In genomic region chr11:98849196-98849894, GRCm38 (mm10) we compare ENCODE assay signal across 10 mouse cellular contexts. TPM values are rescaled to one million over a fixed set of nuclear protein-coding genes. Genes with fewer than 3 reads are reported as not detected.
DNase-seq lines count a peak whose midpoint lies in the region; ATAC-seq and TF ChIP-seq lines count a peak whose summit lies in the region.
"Had no signal": no experiment of that assay in that cellular context is flagged by ENCODE, and none has a peak within 500 bp of the region (broad histone marks: within the 10 kb centered on the region; RNA-seq: fewer than 3 reads in every experiment).

No protein-coding gene starts in this region.

- H3K4me2 ChIP-seq in hindbrain, postnatal 0 days (ENCODE audit: low read depth, low read length): no peak overlapping the region; the same call in 1 of the 2 replicates

- H3K9me3 ChIP-seq in hindbrain, postnatal 0 days (ENCODE audit: low read length): no peaks in the 10 kb centered on the region

- DNase-seq in kidney, adult 18-20 months: peak; percentile 13
- DNase-seq in kidney, adult 9 months: no peak
- DNase-seq in embryo, embryonic 10.5 days (ENCODE audit: low spot score): peak; percentile 64
- peak; percentile 56 for DNase-seq in hindbrain, postnatal 0 days (ENCODE audit: low spot score)
- peak; percentile 46 for DNase-seq in neural tube, embryonic 10.5 days (ENCODE audit: extremely low spot score, low spot score)
- no peak for DNase-seq in cerebellum, adult 8-10 months
- no peak for DNase-seq in left cerebral cortex, adult 11 months (ENCODE audit: low spot score)
- DNase-seq in layer of hippocampus, adult 8-10 months (ENCODE audit: low spot score in 2 of 2): no peak
- DNase-seq: thymus, postnatal 25 days had no signal

- no peak overlapping the region for H3K4me3 ChIP-seq in hindbrain, postnatal 0 days (ENCODE audit: low read length)

- no peaks in the 10 kb centered on the region for H3K27me3 ChIP-seq in hindbrain, postnatal 0 days (ENCODE audit: insufficient read depth, low read length)
- H3K27me3 ChIP-seq: Patski had no signal

- no peak for ATAC-seq in hindbrain, postnatal 0 days
- ATAC-seq: Patski had no signal

- H3K27ac ChIP-seq in hindbrain, postnatal 0 days: no peak overlapping the region

- peaks cover 21% of the 10 kb centered on the region for H3K4me1 ChIP-seq in hindbrain, postnatal 0 days (ENCODE audit: insufficient read depth, low read length)

- no peak overlapping the region for H3K9ac ChIP-seq in hindbrain, postnatal 0 days (replicated peaks; ENCODE audit: low read length)

- 11% methylated on average over 19 of the region's 19 CpGs for whole genome bisulfite sequencing in hindbrain, postnatal 0 days

- 0 out of 2 replicates have a peak, but pooled peaks have one; percentile 11 for TF ChIP-seq CTCF in hindbrain, postnatal 0 days (IDR thresholded peaks at IDR 0.05; ENCODE audit: low read depth)

- peaks cover 3% of the 10 kb centered on the region; the same call in 1 of the 2 replicates for H3K36me3 ChIP-seq in hindbrain, postnatal 0 days (ENCODE audit: insufficient read depth, low read length)

RNA-seq across cellular contexts. Expression of gene Rapgefl1, which starts 12.8 kb away (rescaled TPM):
- 29.5 and 44.1 TPM in 2 replicates for total RNA-seq in hindbrain, postnatal 0 days (2014; rRNA removed)
- 11.0 TPM in 2 replicates for polyA plus RNA-seq in hindbrain, postnatal 0 days (2015; fragmentation: Nextera tagmentation; extraction: Ambion mirVana)
- 100 to 1,000 TPM; 171 to 203 (median 197) TPM for total RNA-seq in layer of hippocampus, adult 8-10 months (2022)

RNA-seq across cellular contexts. Expression of gene Wipf2, which starts 14.1 kb away (rescaled TPM):
- 8.1 and 10.4 TPM in 2 replicates for total RNA-seq in hindbrain, postnatal 0 days (2014; rRNA removed)
- 3.5 and 3.7 TPM in 2 replicates for polyA plus RNA-seq in hindbrain, postnatal 0 days (2015; fragmentation: Nextera tagmentation; extraction: Ambion mirVana)
- total RNA-seq in layer of hippocampus, adult 8-10 months (2022): 10 to 100 TPM; 69.4 to 86.8 (median 80.7) TPM

RNA-seq across cellular contexts. Expression of gene Casc3, which starts 44.6 kb away (rescaled TPM):
- 24.4 and 74.0 TPM in 2 replicates for total RNA-seq in hindbrain, postnatal 0 days (2014; rRNA removed)
- polyA plus RNA-seq in hindbrain, postnatal 0 days (2015; fragmentation: Nextera tagmentation; extraction: Ambion mirVana): 35.4 and 35.7 TPM in 2 replicates
- 10 to 100 TPM; 50.5 to 64.9 (median 59.4) TPM for total RNA-seq in layer of hippocampus, adult 8-10 months (2022)

RNA-seq across cellular contexts. Expression of gene Msl1, which starts 54.0 kb away (rescaled TPM):
- total RNA-seq in hindbrain, postnatal 0 days (2014; rRNA removed): 77.7 and 94.3 TPM in 2 replicates
- polyA plus RNA-seq in hindbrain, postnatal 0 days (2015; fragmentation: Nextera tagmentation; extraction: Ambion mirVana): 25.0 and 25.4 TPM in 2 replicates
- total RNA-seq in layer of hippocampus, adult 8-10 months (2022): 100 to 1,000 TPM; 140 to 201 (median 177) TPM

RNA-seq across cellular contexts. Expression of gene Cdc6, which starts 58.3 kb away (rescaled TPM):
- total RNA-seq in hindbrain, postnatal 0 days (2014; rRNA removed): 2.5 and 4.6 TPM in 2 replicates
- polyA plus RNA-seq in hindbrain, postnatal 0 days (2015; fragmentation: Nextera tagmentation; extraction: Ambion mirVana): 3.0 and 3.4 TPM in 2 replicates
- total RNA-seq in layer of hippocampus, adult 8-10 months (2022): 1 to 10 TPM in 1 of 4 experiments, under 1 TPM in 3; 0.36 to 1.2 (median 0.44) TPM

Comparison
In these comparisons a context has a peak if more than half of its experiments do, and no peak if none do; other contexts are left out.
1. DNase-seq: peak in kidney, adult 18-20 months (single experiment), embryo, embryonic 10.5 days (single experiment), hindbrain, postnatal 0 days (single experiment) and neural tube, embryonic 10.5 days (single experiment); none in kidney, adult 9 months (single experiment), cerebellum, adult 8-10 months (single experiment), left cerebral cortex, adult 11 months (single experiment) and layer of hippocampus, adult 8-10 months (0 of 2).